In the genomic region with DNA sequence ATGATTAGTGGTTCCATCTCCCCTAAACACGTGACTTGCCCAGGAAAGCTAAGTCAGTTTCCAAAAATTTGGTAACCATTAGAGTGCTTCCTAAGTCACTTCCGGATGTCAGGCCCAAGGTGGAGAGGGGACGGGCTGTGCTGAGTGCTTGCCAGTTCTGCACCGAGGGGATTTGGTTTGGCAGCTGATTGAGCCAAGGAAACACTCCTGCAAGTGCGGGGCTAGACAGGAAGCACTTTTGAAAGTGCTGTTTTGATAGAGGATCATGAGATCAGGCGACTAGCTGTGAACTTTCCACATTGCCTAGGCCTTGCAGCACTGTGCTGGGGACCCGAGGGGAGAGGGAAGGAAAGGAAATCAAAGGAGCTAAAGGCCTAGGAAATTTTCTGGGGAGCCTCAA, we compare ENCODE assay signal across 10 mouse cellular contexts.
DNase-seq lines count a peak whose midpoint lies in the region; ATAC-seq lines count a peak whose summit lies in the region.
"Had no signal": no experiment of that assay in that cellular context is flagged by ENCODE, and none has a peak within 500 bp of the region (broad histone marks: within the 10 kb centered on the region; RNA-seq: fewer than 3 reads in every experiment).

No protein-coding gene starts in this region.

- no peaks in the 10 kb centered on the region for H3K36me3 ChIP-seq in lung, embryonic 16.5 days (ENCODE audit: control insufficient read depth, insufficient read depth, low read length)
- H3K36me3 ChIP-seq in midbrain, embryonic 16.5 days (ENCODE audit: control insufficient read depth, insufficient read depth, low read length) = no peaks in the 10 kb centered on the region
- H3K36me3 ChIP-seq: hindbrain, embryonic 13.5 days; midbrain, embryonic 12.5 days had no signal

- 15% methylated on average over 7 of the region's 7 CpGs for WGBS in lung, embryonic 16.5 days
- 75% methylated on average over 7 of the region's 7 CpGs for WGBS in midbrain, embryonic 16.5 days

- peak overlapping the region; percentile 72 for H3K27ac ChIP-seq in lung, embryonic 16.5 days (ENCODE audit: low read length)
- no peak overlapping the region for H3K27ac ChIP-seq in midbrain, embryonic 16.5 days (ENCODE audit: low read length)
- H3K27ac ChIP-seq: hindbrain, embryonic 13.5 days; midbrain, embryonic 12.5 days had no signal

- peaks cover 24% of the 10 kb centered on the region for H3K4me1 ChIP-seq in lung, embryonic 16.5 days (replicated peaks; ENCODE audit: control insufficient read depth, insufficient read depth, low read length)
- no peaks in the 10 kb centered on the region for H3K4me1 ChIP-seq in midbrain, embryonic 16.5 days (ENCODE audit: control insufficient read depth, insufficient read depth, low read length)

- no peaks in the 10 kb centered on the region for H3K9me3 ChIP-seq in lung, embryonic 16.5 days (ENCODE audit: control insufficient read depth, low read length)
- no peaks in the 10 kb centered on the region for H3K9me3 ChIP-seq in midbrain, embryonic 16.5 days (replicated peaks; ENCODE audit: control insufficient read depth, low read length, poor library complexity, severe bottlenecking)
- H3K9me3 ChIP-seq: hindbrain, embryonic 13.5 days; midbrain, embryonic 12.5 days had no signal

- ATAC-seq in lung, embryonic 16.5 days (ENCODE audit: low read depth) = peak; percentile 49; the same call in 1 of the 2 replicates
- no peak for ATAC-seq in midbrain, embryonic 16.5 days

- H3K4me3 ChIP-seq in lung, embryonic 16.5 days (ENCODE audit: low read length) = no peak overlapping the region
- H3K4me3 ChIP-seq in midbrain, embryonic 16.5 days (ENCODE audit: low read depth, low read length) = no peak overlapping the region
- H3K4me3 ChIP-seq: hindbrain, embryonic 13.5 days; midbrain, embryonic 12.5 days had no signal

- no peak overlapping the region for H3K9ac ChIP-seq in lung, embryonic 16.5 days (ENCODE audit: low read length)
- H3K9ac ChIP-seq in midbrain, embryonic 16.5 days (ENCODE audit: low read depth, low read length) = no peak overlapping the region
- H3K9ac ChIP-seq: hindbrain, embryonic 13.5 days; midbrain, embryonic 12.5 days had no signal

- no peak overlapping the region for H3K4me2 ChIP-seq in lung, embryonic 16.5 days (ENCODE audit: low read depth, low read length)
- H3K4me2 ChIP-seq in midbrain, embryonic 16.5 days (ENCODE audit: low read length) = no peak overlapping the region
- H3K4me2 ChIP-seq: hindbrain, embryonic 13.5 days; midbrain, embryonic 12.5 days had no signal

- no peaks in the 10 kb centered on the region for H3K27me3 ChIP-seq in lung, embryonic 16.5 days (ENCODE audit: control insufficient read depth, insufficient read depth, low read depth, low read length)
- H3K27me3 ChIP-seq in midbrain, embryonic 16.5 days (ENCODE audit: control insufficient read depth, insufficient read depth, low read depth, low read length) = no peaks in the 10 kb centered on the region
- H3K27me3 ChIP-seq: hindbrain, embryonic 13.5 days; midbrain, embryonic 12.5 days had no signal

- DNase-seq in adrenal gland, adult (ENCODE audit: inconsistent age in 2 of 2, low spot score in 1 of 2) = peak; percentile 66 to 79
- no peak for DNase-seq in adrenal gland, postnatal 4 days (ENCODE audit: low spot score in 2 of 2)
- DNase-seq in gastrocnemius, postnatal 25 days = peak; percentile 73
- peak; percentile 52 for DNase-seq in kidney, adult 18-20 months
- DNase-seq in adipocyte (ENCODE audit: low spot score) = no peak
- DNase-seq in right cerebral cortex, postnatal 36 days (ENCODE audit: low spot score in 2 of 2) = no peak

Comparison
In these comparisons a context has a peak if more than half of its experiments do, and no peak if none do; other contexts are left out.
1. DNase-seq: peak in adrenal gland, adult (2 of 2), gastrocnemius, postnatal 25 days (single experiment) and kidney, adult 18-20 months (single experiment); none in adrenal gland, postnatal 4 days (0 of 2), adipocyte (single experiment) and right cerebral cortex, postnatal 36 days (0 of 2).